29 mouse cellular contexts compared by ENCODE assay signal in genomic region chr11:93709686-93710085, GRCm38 (mm10).
DNase-seq lines count a peak whose midpoint lies in the region; ATAC-seq lines count a peak whose summit lies in the region.
"Had no signal": no experiment of that assay in that cellular context is flagged by ENCODE, and none has a peak within 500 bp of the region (broad histone marks: within the 10 kb centered on the region; RNA-seq: fewer than 3 reads in every experiment).

No protein-coding gene starts in this region.

- no peak overlapping the region for H3K4me3 ChIP-seq in kidney, embryonic 14.5 days (ENCODE audit: low read length)
- H3K4me3 ChIP-seq in kidney, embryonic 15.5 days (replicated peaks), result no peak overlapping the region
- H3K4me3 ChIP-seq: embryonic facial prominence, embryonic 10.5 days; embryonic facial prominence, embryonic 13.5 days; erythroblast, embryonic 14.5 days; forebrain, embryonic 13.5 days; heart, adult 2 months; heart, embryonic 10.5 days; heart, embryonic 13.5 days; hindbrain, embryonic 10.5 days; hindbrain, embryonic 13.5 days had no signal

- no peaks in the 10 kb centered on the region for H3K9me3 ChIP-seq in kidney, embryonic 14.5 days (ENCODE audit: control insufficient read depth, low read length)
- H3K9me3 ChIP-seq in kidney, embryonic 15.5 days (replicated peaks), result no peaks in the 10 kb centered on the region
- H3K9me3 ChIP-seq: embryonic facial prominence, embryonic 10.5 days; embryonic facial prominence, embryonic 13.5 days; forebrain, embryonic 13.5 days; heart, embryonic 10.5 days; heart, embryonic 13.5 days; hindbrain, embryonic 10.5 days; hindbrain, embryonic 13.5 days had no signal

- WGBS in kidney, embryonic 14.5 days, result 74% methylated on average over 4 of the region's 4 CpGs
- 67% methylated on average over 4 of the region's 4 CpGs for WGBS in kidney, embryonic 15.5 days

- no peaks in the 10 kb centered on the region for H3K36me3 ChIP-seq in kidney, embryonic 14.5 days (ENCODE audit: control insufficient read depth, insufficient read depth, low read length)
- H3K36me3 ChIP-seq in kidney, embryonic 15.5 days, result no peaks in the 10 kb centered on the region
- H3K36me3 ChIP-seq: embryonic facial prominence, embryonic 10.5 days; embryonic facial prominence, embryonic 13.5 days; G1E; heart, embryonic 10.5 days; heart, embryonic 13.5 days; hindbrain, embryonic 10.5 days; hindbrain, embryonic 13.5 days had no signal

- H3K4me1 ChIP-seq in kidney, embryonic 14.5 days (ENCODE audit: control insufficient read depth, insufficient read depth, low read length), result no peaks in the 10 kb centered on the region
- H3K4me1 ChIP-seq in kidney, embryonic 15.5 days, result no peaks in the 10 kb centered on the region
- H3K4me1 ChIP-seq: embryonic facial prominence, embryonic 10.5 days; embryonic facial prominence, embryonic 13.5 days; forebrain, embryonic 13.5 days; heart, embryonic 10.5 days; heart, embryonic 13.5 days; hindbrain, embryonic 10.5 days; hindbrain, embryonic 13.5 days had no signal

- no peak overlapping the region for H3K4me2 ChIP-seq in kidney, embryonic 14.5 days (replicated peaks; ENCODE audit: low read depth, low read length)
- no peak overlapping the region for H3K4me2 ChIP-seq in kidney, embryonic 15.5 days
- H3K4me2 ChIP-seq: embryonic facial prominence, embryonic 13.5 days; forebrain, embryonic 13.5 days; heart, embryonic 13.5 days; hindbrain, embryonic 13.5 days had no signal

- intact Hi-C loops in heart, postnatal 14 days (cut with DNase I), result no loop called here

- DNase-seq in kidney, adult 18-20 months, result peak; percentile 36
- DNase-seq in kidney, postnatal 14 days, result peak; percentile 56
- DNase-seq in urinary bladder, postnatal 10 days (ENCODE audit: low spot score), result no peak
- no peak for DNase-seq in heart, postnatal 14 days
- no peak for DNase-seq in cerebellum, adult 9-11 months
- DNase-seq: adrenal gland, postnatal 10 days; adrenal gland, postnatal 36 days; B cell, adult 2 months; cerebellum, adult 18-20 months; cerebellum, adult 9-10 months; cerebellum, postnatal 36 days; embryo, embryonic 11 days; gastrocnemius, postnatal 10 days; gastrocnemius, postnatal 36 days; heart, adult 2 months had no signal

- H3K9ac ChIP-seq in kidney, embryonic 14.5 days (ENCODE audit: low read depth, low read length), result no peak overlapping the region
- H3K9ac ChIP-seq in kidney, embryonic 15.5 days, result no peak overlapping the region
- H3K9ac ChIP-seq: embryonic facial prominence, embryonic 13.5 days; forebrain, embryonic 13.5 days; heart, embryonic 13.5 days; hindbrain, embryonic 13.5 days had no signal

- H3K27ac ChIP-seq in kidney, embryonic 14.5 days (ENCODE audit: low read depth, low read length), result no peak overlapping the region
- H3K27ac ChIP-seq in kidney, embryonic 15.5 days, result no peak overlapping the region
- H3K27ac ChIP-seq: embryonic facial prominence, embryonic 10.5 days; embryonic facial prominence, embryonic 13.5 days; forebrain, embryonic 13.5 days; heart, adult 2 months; heart, embryonic 10.5 days; heart, embryonic 13.5 days; hindbrain, embryonic 10.5 days; hindbrain, embryonic 13.5 days had no signal

- H3K27me3 ChIP-seq in kidney, embryonic 14.5 days (ENCODE audit: control insufficient read depth, insufficient read depth, low read length), result no peaks in the 10 kb centered on the region
- no peaks in the 10 kb centered on the region for H3K27me3 ChIP-seq in kidney, embryonic 15.5 days
- H3K27me3 ChIP-seq: embryonic facial prominence, embryonic 13.5 days; forebrain, embryonic 13.5 days; heart, embryonic 13.5 days; hindbrain, embryonic 13.5 days; Patski had no signal

- no peak for ATAC-seq in kidney, embryonic 14.5 days (ENCODE audit: low FRiP score, low TSS enrichment)
- ATAC-seq in kidney, embryonic 15.5 days (replicated peaks; ENCODE audit: low FRiP score), result peak; percentile 80; the same call in 1 of the 2 replicates
- ATAC-seq: forebrain, embryonic 13.5 days; forebrain, embryonic 16.5 days; hindbrain, embryonic 16.5 days; Patski had no signal

Comparison
In these comparisons a context has a peak if more than half of its experiments do, and no peak if none do; other contexts are left out.
1. DNase-seq: peak in kidney, adult 18-20 months (single experiment) and kidney, postnatal 14 days (single experiment); none in urinary bladder, postnatal 10 days (single experiment), heart, postnatal 14 days (0 of 2) and cerebellum, adult 9-11 months (single experiment).